Mouse (Mus musculus): ENCODE results near the gene Gss.

DNA sequence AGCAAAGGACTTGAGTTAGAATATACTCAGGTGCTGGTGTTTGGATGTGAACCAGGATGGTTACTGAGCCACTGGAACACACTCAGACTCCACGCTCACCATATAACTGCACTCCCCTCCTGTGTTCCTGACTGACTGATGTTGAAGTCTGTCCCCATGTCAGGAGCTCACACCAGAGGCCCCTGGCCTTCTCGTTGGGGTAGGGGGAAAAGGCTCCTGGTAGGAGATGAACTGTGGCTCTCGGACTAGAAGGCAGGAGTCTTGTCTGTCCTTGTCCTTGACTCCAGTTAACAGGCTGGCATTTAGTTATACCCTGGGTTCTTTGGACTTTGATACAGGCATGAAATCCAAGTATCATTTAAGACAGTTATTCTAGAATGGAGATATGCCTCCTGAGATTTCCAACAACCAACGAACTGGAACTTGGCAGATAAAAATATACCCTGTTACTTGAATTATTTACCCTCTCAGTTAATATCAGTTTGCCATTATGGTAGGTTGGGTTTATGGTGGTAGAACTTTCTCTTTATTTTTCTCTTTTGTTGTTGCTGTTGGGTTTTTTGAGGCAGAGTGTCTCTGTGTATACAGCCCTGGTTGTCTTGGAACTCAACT lies 10.1 kb downstream of the Gss start:
- TF ChIP-seq TCF12 (IDR thresholded peaks at IDR 0.05; ENCODE audit: insufficient read depth, poor library complexity, severe bottlenecking) (no peak), POLR2AphosphoS2 (IDR thresholded peaks at IDR 0.05; ENCODE audit: insufficient read length, low read depth) (no peak), POLR2A (IDR thresholded peaks at IDR 0.05; ENCODE audit: insufficient read length, low read depth) (no peak), TCF3 (IDR thresholded peaks at IDR 0.05; ENCODE audit: insufficient read length, low read depth) (no peak)

Measured in myocyte (in vitro differentiated cells).